Mouse (Mus musculus): Measurements from ENCODE around the gene Tmem214. TPM values are rescaled to one million over a fixed set of nuclear protein-coding genes. Genes with fewer than 3 reads are reported as not detected.

The Tmem214 gene
- total RNA-seq, 2 experiments from 2014 or later, result 40.4 to 46.9 TPM

GRCm38 (mm10) chr5:30914849-30915248 is 47.0 kb downstream of the Tmem214 start:
- no peak for DNase-seq

DNA sequence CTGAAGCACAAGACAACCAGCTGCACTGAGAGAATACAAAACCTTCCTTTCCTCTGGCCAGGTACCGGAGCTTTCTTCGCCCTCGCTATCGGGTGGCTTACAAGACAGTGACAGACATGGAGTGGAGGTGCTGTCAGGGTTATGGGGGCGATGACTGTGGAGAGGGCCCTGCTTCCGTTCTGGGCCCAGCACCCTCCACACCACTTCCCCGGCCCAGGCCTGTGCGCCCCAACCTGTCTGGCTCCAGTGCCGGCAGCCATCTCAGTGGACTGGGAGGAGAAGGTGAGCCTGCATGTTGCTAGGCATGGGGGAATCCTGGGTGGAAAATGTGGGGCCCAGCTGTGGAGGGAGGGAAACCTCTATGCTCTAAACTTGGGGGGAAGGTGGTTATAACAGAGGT is 47.6 kb downstream of the Tmem214 start:
- peak; percentile 31 for DNase-seq

DNA sequence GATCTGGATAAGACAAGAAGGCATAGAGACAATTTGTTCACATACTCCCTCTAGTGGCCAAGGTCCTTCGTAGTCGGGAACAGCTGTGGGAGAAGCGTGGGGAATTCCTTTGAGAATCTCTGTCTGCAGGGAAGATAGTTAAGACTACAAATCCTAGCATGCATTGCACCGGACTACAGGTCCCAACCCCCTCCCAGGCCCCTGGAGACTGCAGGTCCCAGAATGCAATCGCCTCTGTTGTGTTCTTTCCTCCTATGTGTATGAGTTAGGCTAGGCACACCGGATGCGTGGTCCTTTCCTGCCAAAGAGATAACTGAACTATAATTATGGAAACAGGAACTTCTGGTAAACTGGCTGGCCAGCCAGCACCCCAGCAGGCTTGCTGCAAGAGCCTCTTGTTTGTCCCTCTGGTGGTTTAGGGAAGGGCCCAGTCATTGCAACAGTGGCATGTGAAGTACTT is 48.2 kb downstream of the Tmem214 start:
- peak; percentile 69 for DNase-seq

DNA sequence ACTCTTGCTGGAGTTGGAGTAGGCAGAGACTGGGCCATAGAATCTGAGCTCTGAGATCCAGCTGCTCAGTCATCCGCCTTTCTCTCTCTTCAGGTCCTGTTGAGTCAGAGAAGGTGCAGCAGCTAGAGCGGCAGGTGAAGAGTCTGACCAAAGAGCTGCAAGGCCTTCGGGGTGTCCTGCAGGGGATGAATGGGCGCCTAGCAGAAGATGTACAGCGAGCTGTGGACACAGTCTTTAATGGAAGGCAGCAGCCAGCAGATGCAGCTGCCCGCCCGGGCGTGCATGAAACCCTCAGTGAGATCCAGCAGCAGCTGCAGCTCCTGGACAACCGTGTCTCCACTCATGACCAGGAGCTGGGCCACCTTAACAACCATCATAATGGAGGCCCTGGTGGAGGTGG is 49.0 kb downstream of the Tmem214 start:
- DNase-seq, result peak; percentile 26

DNA sequence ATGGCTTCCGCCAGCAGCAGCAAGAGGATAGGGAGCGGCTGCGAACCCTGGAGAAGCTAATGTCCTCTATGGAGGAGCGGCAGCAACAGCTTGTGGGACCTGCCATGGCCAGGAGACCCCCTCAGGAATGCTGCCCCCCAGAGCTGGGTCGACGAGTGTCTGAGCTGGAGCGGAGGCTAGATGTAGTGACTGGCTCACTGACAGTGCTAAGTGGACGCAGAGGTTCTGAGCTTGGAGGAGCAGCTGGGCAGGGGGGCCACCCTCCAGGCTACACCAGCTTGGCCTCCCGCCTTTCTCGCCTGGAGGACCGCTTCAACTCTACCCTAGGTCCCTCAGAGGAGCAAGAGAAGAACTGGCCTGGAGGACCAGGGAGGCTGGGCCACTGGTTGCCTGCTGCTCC is 49.5 kb downstream of the Tmem214 start:
- peak; percentile 19 for DNase-seq

GRCm38 (mm10) chr5:30917891-30918670 is 50.3 kb downstream of the Tmem214 start:
- DNase-seq, result no peak

DNA sequence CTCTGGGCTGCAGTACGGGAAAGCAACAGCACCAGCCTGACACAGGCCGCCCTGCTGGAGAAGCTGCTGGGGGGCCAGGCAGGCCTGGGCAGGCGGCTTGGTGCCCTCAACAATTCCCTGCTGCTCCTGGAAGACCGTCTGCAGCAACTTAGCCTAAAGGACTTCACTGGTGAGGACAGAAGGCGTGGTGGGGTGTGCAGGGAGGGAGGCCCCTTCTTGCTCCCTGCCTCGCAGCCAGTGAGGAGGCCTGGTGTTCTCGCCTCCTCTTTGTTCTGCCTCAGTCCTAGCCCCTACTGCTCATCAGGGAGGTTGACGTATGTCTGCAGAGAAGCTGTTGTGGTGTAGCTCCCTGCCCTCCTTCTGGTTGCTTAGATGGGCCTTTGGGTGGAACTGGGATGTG is 50.9 kb downstream of the Tmem214 start:
- no peak for DNase-seq

DNA sequence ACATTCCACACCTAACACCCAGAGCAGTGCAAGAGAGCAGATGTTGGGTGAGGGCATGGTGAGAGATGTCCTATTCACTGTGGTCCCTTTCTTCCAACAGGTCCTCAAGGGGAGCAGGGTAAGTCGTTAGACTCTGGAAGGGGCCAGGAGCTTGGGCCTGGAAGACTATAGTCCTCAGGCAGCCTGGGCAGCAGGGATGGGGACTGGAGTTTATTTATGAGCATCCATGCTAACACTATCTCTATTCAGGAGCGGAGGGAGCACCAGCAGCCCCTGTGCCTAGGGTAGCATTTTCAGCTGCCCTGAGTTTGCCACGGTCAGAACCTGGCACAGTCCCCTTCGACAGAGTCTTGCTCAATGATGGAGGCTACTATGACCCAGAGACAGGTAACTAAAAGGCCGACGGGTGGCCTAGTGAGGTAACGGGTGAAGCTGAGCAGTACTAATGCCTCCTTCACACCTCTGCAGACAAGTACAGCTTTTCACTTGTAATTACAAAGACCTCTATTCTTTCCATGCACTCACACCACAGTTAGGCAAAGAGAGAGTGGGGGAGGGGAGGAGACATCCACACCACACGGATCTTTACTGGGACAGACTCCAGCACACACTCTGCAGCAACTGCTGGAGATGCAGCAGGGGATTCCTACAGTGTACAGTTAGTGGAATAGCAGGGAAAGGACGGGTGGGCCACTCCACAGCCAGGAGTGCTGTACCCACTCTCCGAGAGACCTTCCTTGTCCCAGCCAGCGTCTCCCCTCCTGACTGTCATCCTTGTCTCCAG is 52.2 kb downstream of the Tmem214 start:
- no peak for DNase-seq

DNA sequence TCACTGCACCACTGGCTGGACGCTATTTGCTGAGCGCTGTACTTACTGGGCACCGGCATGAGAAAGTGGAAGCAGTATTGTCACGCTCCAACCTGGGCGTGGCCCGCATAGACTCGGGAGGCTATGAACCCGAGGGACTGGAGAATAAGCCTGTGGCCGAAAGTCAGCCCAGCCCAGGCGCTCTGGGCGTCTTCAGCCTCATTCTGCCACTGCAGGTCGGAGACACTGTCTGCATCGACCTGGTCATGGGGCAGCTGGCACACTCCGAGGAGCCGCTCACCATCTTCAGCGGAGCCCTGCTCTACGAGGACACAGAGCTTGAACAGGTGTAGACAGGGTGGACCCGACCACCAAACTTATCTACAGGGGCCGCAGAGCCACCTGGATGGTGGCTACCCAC is 52.8 kb downstream of the Tmem214 start:
- peak; percentile 28 for DNase-seq

- DNase-seq, result peak; percentile 98
Observed at GRCm38 (mm10) chr5:30921256-30922033, 53.6 kb downstream of the Tmem214 start, which contains the start of gene Khk. Gene Khk, plus strand, starts transcription at chr5:30921431.

- no peak for DNase-seq
Observed at GRCm38 (mm10) chr5:30922581-30923041, 54.8 kb downstream of the Tmem214 start.

GRCm38 (mm10) chr5:30923119-30923518 is 55.3 kb downstream of the Tmem214 start:
- DNase-seq, result no peak

DNA sequence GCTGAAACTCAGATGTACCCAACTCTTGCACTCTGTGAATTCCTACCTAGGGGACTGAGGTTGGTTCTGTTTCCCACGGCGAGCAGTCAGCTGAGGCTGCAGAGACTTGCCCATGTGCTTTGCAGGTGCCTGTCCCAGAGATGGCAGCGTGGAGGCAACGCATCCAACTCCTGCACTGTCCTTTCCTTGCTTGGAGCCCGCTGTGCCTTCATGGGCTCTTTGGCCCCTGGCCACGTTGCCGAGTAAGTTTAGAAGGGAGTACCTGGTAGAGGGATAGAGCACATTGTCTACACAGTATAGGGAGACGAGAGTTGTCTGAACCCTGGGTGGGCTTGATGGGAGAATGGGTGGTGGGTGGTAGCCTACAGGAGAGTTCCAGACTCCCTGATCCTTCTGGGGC is 56.8 kb downstream of the Tmem214 start:
- DNase-seq, result no peak

- DNase-seq, result no peak
Observed at GRCm38 (mm10) chr5:30925217-30925616, 57.4 kb downstream of the Tmem214 start.

- no peak for DNase-seq
Observed at GRCm38 (mm10) chr5:30926073-30926472, 58.3 kb downstream of the Tmem214 start.

GRCm38 (mm10) chr5:30927945-30928529 is 60.2 kb downstream of the Tmem214 start:
- DNase-seq, result no peak

Other genes starting within 250 kb of the Tmem214 start
- 10 to 100 TPM; 13.3 to 15.4 TPM for gene Slc35f6, start 220.1 kb upstream of the Tmem214 start, total RNA-seq (2021)
- 10 to 100 TPM; 16.7 to 17.2 TPM for gene Cenpa, start 201.2 kb upstream of the Tmem214 start, total RNA-seq (2021)
- gene Dpysl5, start 156.4 kb upstream of the Tmem214 start, total RNA-seq (2021), result 1 to 10 TPM; 2.7 to 3.2 TPM
- gene Mapre3, start 53.4 kb upstream of the Tmem214 start, total RNA-seq (2021), result 10 to 100 TPM; 65.0 to 81.1 TPM
- 1 to 10 TPM; 4.5 to 5.0 TPM for gene Agbl5, start 20.7 kb downstream of the Tmem214 start, total RNA-seq (2021)
- 100 to 1,000 TPM; 149 to 168 TPM for gene Ost4, start 39.8 kb downstream of the Tmem214 start, total RNA-seq (2021)
- gene Emilin1, start 45.4 kb downstream of the Tmem214 start, total RNA-seq (2021), result 10 to 100 TPM; 42.2 to 60.5 TPM
- gene Khk, start 53.4 kb downstream of the Tmem214 start, total RNA-seq (2021), result 10 to 100 TPM; 27.9 TPM
- 10 to 100 TPM in 1 of 2 experiments, 1 to 10 TPM in 1; 8.5 to 15.3 TPM for gene Cgref1, start 77.6 kb downstream of the Tmem214 start, total RNA-seq (2021)
- 10 to 100 TPM; 76.8 to 83.0 TPM for gene Preb, start 92.3 kb downstream of the Tmem214 start, total RNA-seq (2021)
- gene Tcf23, start 100.7 kb downstream of the Tmem214 start, total RNA-seq (2021), result under 1 TPM; 0.09 to 0.28 TPM
- 10 to 100 TPM; 67.8 to 75.2 TPM for gene Atraid, start 180.3 kb downstream of the Tmem214 start, total RNA-seq (2021)
- gene Slc5a6, start 180.9 kb downstream of the Tmem214 start, total RNA-seq (2021), result 1 to 10 TPM; 2.9 to 3.5 TPM
- gene Cad, start 186.8 kb downstream of the Tmem214 start, total RNA-seq (2021), result 10 to 100 TPM; 20.0 to 29.6 TPM
- gene Dnajc5g, start 238.3 kb downstream of the Tmem214 start, total RNA-seq (2021), result not detected
- under 1 TPM; 0.27 to 0.28 TPM for gene Slc30a3, start 240.2 kb downstream of the Tmem214 start, total RNA-seq (2021)
- 100 to 1,000 TPM; 161 to 173 TPM for gene Trim54, start 248.7 kb downstream of the Tmem214 start, total RNA-seq (2021)